Mouse (Mus musculus): ENCODE measurements around the gene Pard3.

DNA sequence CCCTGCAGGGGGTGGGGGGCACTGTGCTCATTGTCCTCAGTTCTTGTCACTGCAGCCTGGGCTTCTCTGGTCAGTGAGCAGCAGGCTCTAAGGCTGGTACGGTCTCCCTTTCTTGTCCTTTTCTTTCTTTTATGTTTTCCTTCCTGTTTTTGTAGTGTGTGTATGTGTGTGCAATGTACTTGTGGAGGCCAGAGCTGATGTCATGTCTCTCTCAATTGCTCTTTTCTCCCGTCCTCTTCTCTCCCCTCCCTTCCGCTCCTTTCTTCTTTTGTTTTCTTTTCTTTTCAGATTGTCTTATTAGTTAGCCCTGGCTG is 29.4 kb downstream of the Pard3 start:
- TF ChIP-seq CTCF (conservative IDR thresholded peaks at IDR 0.05 in 1 of 2, IDR thresholded peaks at IDR 0.05 in 1 of 2; ENCODE audit: low read depth in 2 of 2, low read length in 2 of 2) (no peak), USF1 (IDR thresholded peaks at IDR 0.05; ENCODE audit: low read depth, low read length) (no peak), SIN3A (IDR thresholded peaks at IDR 0.05; ENCODE audit: low read length) (no peak), JUND (conservative IDR thresholded peaks at IDR 0.05; ENCODE audit: low read depth, low read length) (no peak), E2F4 (IDR thresholded peaks at IDR 0.05; ENCODE audit: insufficient replicate concordance, low read depth, low read length) (no peak), EP300 (IDR thresholded peaks at IDR 0.05; ENCODE audit: low read length) (no peak), TBP (conservative IDR thresholded peaks at IDR 0.05; ENCODE audit: low read depth, low read length) (no peak)
